Mouse (Mus musculus): ENCODE data around the gene Kif3a.

- no peak for TF ChIP-seq POLR2A (IDR thresholded peaks at IDR 0.05; ENCODE audit: extremely low read depth, insufficient read depth, low read length)
- no peak for TF ChIP-seq CTCF (IDR thresholded peaks at IDR 0.05; ENCODE audit: extremely low read depth, insufficient read depth, low read length)
These were observed 42.5 kb downstream of the Kif3a start for GRCm38 (mm10) chr11:53609672-53610071.
